Mouse (Mus musculus): ENCODE data around the gene Fam110a.

DNA sequence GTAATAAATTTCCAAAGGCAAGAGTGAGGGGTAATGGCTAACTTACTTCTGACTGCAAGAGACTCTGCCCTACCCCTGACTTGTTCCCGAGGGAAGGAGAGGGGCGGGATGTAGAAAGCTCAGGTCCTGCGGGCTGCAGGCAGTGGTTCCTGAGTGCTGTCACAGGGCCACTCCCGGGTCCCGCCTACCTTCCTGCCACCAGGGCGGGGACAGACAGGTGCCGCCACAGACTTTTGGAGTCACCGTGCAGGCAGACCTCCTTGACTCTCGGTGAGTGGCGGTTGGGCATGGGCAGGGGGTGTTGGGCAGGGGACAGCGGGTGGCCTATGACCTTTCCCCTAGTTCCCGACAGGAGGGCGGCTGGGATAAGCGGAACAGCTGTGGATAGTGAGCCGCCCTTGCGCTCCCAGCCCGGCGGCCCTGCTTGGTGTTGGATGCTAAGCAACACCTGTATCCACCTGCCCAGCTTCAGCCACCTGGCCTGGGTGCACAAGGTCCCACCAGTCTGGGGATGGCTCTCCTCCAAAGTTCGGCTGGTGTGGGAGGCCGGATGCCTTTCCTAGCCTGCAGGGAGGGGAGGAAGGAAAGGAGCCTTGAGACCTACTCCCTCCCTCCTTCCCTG is 19.8 kb upstream of the Fam110a start:
- TF ChIP-seq CTCF (IDR thresholded peaks at IDR 0.05; ENCODE audit: borderline replicate concordance, insufficient read depth, low read length) (no peak), POLR2A (IDR thresholded peaks at IDR 0.05; ENCODE audit: low read depth, low read length) (no peak)

All from embryonic fibroblast, embryonic 13.5 days (primary cell).